Mouse (Mus musculus) bone marrow macrophage, adult 2 months (primary cell): Measurements from ENCODE around the gene Eif4e. TPM values are rescaled to one million over a fixed set of nuclear protein-coding genes. Genes with fewer than 3 reads are reported as not detected.

ENCODE experiments used
- H3K27ac ChIP-seq: 2 replicates; pipeline ENCODE4 v1.5.1; 2012; ENCODE audit warnings: low read depth, low read length; ENCODE audit not compliant: insufficient read depth
- H3K4me1 ChIP-seq: 2 replicates; pipeline ENCODE4 v1.6.1; 2012; ENCODE audit warnings: low read length; ENCODE audit not compliant: control insufficient read depth, insufficient read depth
- H3K4me3 ChIP-seq: 2 replicates; pipeline ENCODE4 v1.5.1; 2012; ENCODE audit warnings: mild to moderate bottlenecking, low read length, moderate library complexity; ENCODE audit not compliant: insufficient read depth
- CTCF ChIP-seq: IDR thresholded peaks from 2 replicates; pipeline ENCODE4 v1.5.1; 2012; ENCODE audit warnings: low read depth, mild to moderate bottlenecking, low read length, moderate library complexity
- POLR2A ChIP-seq: IDR thresholded peaks from 2 replicates; pipeline ENCODE4 v1.6.1; 2012; ENCODE audit warnings: mild to moderate bottlenecking, low read depth, low read length, borderline replicate concordance
- polyA plus RNA-seq: library from polyadenylated mRNA; stranded (reverse); fragments of >200 nt; gene quantifications from 2 replicates; pipeline ENCODE4 v1.2.4, GENCODE M21; 2012; ENCODE audit not compliant: missing spikeins, insufficient read depth, insufficient read length

The Eif4e gene
- polyA plus RNA-seq, 1 experiment = 102 TPM

DNA sequence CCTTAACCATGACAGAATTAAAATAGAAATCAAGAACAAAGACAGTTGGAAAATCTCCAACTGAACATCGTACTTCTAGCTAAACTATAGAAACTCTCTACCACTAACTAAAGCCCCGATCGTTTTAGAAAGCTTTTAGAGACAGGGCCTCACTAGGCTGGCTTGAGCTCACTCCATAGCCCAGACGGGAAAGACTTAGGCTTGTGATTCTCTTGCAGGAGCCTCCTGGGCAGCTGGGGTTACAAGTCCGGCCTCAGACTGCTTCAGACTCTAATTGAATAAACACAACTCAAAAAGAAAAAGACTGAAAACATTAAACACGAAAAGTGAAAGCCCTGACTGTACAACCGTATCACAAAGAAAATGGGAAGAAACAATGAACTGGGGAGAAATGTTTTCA lies 60.2 kb downstream of the Eif4e start:
- Histone ChIP-seq H3K4me1 (no peaks in the 10 kb centered on the region), H3K27ac (no peak overlapping the region)

DNA sequence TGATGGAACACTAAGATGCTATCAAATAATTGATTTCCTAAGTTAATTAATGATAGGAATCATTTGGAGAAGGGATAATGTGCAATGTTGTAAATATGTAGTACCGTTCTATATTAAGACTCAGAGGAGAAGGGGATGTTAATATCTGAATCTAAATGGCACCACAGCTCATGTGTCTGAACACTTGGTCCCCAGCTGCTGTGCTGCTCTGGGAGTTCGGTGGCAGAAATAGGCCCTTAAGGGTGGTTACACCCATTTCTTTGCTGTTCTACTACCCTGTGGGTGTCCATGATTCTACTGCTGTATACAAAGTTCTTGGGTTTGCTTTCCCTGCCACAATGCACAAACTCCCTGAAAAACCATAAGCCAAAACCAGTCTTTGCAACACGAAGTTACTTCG lies 61.2 kb downstream of the Eif4e start:
- Histone ChIP-seq H3K27ac (no peak overlapping the region), H3K4me1 (no peaks in the 10 kb centered on the region), H3K4me3 (no peak overlapping the region)
- TF ChIP-seq POLR2A (no peak), CTCF (no peak)

More for the DNA sequence above, 60.2 kb downstream of the Eif4e start:
- H3K4me3 ChIP-seq = no peak overlapping the region
- TF ChIP-seq CTCF = no peak
- no peak for TF ChIP-seq POLR2A

DNA sequence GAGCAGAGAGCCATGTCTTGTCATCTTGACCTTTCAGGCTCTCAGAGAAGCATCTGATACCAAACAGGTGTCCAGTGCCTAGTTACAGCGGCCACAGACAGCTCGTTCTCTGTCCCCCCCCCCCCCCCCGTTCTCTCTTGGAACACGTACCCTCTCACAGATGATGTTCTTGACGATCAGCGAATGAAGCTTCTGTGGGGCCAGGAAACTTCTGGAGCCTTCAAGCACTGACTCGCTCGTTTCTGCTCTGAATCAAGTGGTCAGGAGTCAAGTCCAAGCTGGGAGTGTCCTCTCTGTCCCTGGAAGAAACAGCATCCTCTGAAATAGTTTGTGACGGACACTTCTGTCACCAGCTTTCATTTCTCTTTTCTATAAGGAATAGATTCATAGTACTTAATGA lies 62.0 kb downstream of the Eif4e start:
- TF ChIP-seq POLR2A = no peak
- TF ChIP-seq CTCF = no peak

DNA sequence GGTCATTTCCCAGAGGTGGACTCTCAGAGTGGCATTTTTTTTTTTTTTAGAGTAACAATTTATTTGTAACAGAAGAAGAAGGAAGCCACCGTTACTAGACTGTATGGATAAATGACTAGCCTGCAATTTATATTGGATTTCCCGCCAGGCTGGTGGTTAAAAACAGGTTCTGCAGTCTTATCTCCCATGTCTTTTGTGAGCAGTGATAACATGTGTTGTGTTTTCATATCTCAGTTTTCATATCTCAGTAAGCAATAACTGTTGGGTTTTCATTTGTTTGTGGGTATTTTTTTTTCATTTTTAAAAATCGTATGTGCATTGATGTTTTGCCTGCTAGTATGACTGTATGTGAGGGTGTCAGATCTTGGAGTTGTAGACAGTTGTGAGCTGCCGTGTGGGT lies 65.0 kb downstream of the Eif4e start:
- H3K27ac ChIP-seq = no peak overlapping the region
- TF ChIP-seq POLR2A = no peak
- no peak for TF ChIP-seq CTCF

More for the DNA sequence above, 62.0 kb downstream of the Eif4e start:
- Histone ChIP-seq H3K27ac (no peak overlapping the region), H3K4me3 (no peak overlapping the region), H3K4me1 (no peaks in the 10 kb centered on the region)

DNA sequence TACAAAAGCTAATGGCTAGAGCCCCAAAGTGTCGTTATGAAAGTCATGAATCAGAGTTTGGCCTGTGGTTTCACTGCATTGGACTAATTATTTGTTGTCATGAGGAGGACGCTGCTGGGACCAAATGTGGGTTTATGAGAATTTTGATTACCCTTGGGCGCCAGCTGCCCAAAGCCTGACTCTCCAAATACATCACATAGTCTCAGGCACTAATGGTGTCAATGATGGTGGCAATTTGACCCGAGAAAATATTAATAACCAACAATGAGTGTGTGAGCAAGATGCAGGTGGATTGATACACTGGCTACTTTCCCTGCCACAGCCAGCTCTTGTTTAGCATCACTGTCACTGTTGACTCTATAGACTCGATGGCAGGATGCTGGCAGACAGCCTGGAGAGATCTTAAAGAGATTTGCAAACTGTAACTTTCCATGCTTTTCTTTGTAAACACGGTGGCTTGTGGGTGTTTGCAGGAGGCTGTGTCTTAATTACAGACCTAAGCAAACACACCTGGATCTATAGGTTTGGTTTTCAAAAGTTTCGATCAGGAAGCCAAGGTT lies 65.9 kb downstream of the Eif4e start:
- Histone ChIP-seq H3K4me3 (no peak overlapping the region), H3K4me1 (no peaks in the 10 kb centered on the region), H3K27ac (no peak overlapping the region)
- TF ChIP-seq POLR2A (no peak), CTCF (no peak)

More for the DNA sequence above, 65.0 kb downstream of the Eif4e start:
- no peaks in the 10 kb centered on the region for H3K4me1 ChIP-seq
- no peak overlapping the region for H3K4me3 ChIP-seq

DNA sequence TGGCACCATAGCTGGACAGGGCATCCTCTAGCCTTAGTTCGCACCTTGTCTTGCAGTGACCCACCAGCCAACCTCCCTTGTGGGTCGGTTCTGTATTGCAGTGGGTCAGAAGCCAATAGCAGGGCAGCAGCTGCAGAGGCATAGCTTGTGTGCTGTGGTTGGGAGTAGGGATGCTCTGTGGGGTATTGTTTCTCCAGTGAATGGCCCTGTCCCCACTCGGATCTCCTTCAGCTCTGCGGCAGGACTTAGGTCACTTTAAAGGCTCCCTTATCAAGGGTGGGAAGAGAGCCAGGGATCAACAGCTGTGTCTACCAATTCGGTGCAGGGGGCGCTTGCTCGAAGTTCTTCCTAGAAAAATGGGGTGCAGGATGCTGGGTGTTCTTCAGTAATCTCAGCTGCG lies 67.2 kb downstream of the Eif4e start:
- no peaks in the 10 kb centered on the region for H3K4me1 ChIP-seq
- no peak overlapping the region for H3K4me3 ChIP-seq
- H3K27ac ChIP-seq = no peak overlapping the region
- TF ChIP-seq CTCF (no peak), POLR2A (no peak)

DNA sequence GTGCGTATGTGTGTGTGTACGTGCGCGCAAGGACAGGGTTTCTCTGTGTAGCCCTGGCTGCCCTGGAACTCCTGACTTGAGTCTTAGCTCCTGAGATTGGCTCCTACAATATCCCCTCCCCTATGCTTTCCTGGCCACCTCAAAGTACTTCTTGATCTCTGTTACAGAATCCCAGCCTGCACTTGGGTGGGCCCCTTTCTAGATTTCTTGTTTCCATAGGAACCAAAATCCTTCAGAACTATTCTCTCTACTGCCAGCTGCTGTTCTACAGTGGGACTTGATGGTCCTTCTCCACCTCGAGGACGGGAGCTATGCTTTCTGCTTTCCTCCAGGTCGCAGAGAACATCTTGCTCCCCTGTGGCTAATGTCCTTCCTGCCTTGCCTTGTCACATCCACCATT lies 67.9 kb downstream of the Eif4e start:
- no peaks in the 10 kb centered on the region for H3K4me1 ChIP-seq
- H3K4me3 ChIP-seq = no peak overlapping the region
- TF ChIP-seq CTCF (no peak), POLR2A (no peak)
- H3K27ac ChIP-seq = no peak overlapping the region

DNA sequence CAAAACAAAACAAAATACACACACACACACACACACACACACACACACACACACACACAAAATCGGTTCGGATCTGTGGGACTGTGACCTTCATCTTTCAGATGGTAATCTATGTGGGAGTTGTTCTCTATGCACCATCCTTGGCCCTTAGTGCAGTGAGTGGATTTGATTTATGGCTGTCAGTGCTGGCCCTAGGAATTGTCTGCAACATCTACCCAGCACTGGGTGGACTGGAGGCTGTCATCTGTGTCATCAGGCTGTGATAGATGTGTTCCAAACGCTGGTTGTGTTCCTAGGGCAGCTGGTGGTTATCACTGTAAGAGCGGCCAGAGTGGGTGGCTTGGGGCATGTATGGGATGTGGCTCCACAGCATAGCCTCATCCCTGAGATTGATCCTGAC lies 75.1 kb downstream of the Eif4e start:
- Histone ChIP-seq H3K4me1 (peaks cover 4% of the 10 kb centered on the region), H3K27ac (no peak overlapping the region), H3K4me3 (no peak overlapping the region)
- TF ChIP-seq CTCF (no peak), POLR2A (no peak)

DNA sequence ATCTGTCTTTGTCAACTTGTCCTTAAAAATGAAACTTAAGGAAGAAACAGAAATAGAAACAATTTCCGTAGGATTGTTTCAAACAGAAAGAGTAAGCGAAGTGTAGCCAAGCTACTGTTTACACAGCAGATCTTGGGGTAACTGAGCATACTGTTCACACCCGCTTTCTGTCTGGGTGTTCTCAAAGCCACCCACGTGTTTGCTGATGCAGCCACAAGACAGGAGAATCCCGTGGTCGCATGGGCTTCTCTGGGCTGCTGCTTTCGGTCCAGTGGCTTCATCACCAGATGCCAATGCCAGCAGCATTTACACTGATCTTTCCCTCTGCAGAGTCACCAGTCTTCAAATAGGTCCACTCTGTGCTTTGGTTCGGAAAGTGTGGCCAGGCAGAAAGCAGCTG lies 79.2 kb downstream of the Eif4e start:
- peaks cover 4% of the 10 kb centered on the region for H3K4me1 ChIP-seq
- TF ChIP-seq POLR2A (no peak), CTCF (no peak)
- H3K27ac ChIP-seq = no peak overlapping the region
- H3K4me3 ChIP-seq = peak overlapping the region; percentile 11; the same call in 1 of the 2 replicates

DNA sequence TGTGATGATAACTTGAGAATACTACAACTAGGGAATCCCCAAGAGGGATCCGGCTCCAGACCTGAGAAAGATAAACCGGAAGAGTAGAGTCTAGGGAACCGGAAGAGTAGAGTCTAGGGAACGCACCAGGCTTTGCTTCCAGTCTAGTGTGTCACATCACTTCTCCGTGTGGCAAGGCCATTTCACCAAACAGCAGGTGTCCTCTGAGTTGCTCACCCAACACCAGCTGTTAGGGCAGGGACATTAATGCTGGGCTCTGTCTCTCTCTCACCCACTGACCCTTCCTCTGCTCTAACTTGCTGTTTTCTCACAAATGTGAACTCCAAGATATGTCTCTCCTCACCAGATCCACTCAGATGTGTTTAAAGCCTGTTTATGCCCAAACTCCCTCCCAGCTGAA lies 82.7 kb downstream of the Eif4e start:
- TF ChIP-seq POLR2A (no peak), CTCF (no peak)
- H3K4me3 ChIP-seq = no peak overlapping the region
- peaks cover 4% of the 10 kb centered on the region for H3K4me1 ChIP-seq
- H3K27ac ChIP-seq = no peak overlapping the region

Other genes starting within 250 kb of the Eif4e start
- gene Adh6a, start 212.9 kb upstream of the Eif4e start, polyA plus RNA-seq = not detected in 2 replicates
- not detected in 2 replicates for gene Adh6b, start 184.4 kb upstream of the Eif4e start, polyA plus RNA-seq
- not detected in 2 replicates for gene Adh4, start 110.7 kb upstream of the Eif4e start, polyA plus RNA-seq
- 80.6 and 86.5 TPM in 2 replicates for gene Adh5, start 83.1 kb upstream of the Eif4e start, polyA plus RNA-seq
- 22.6 and 33.7 TPM in 2 replicates for gene Metap1, start 36.7 kb upstream of the Eif4e start, polyA plus RNA-seq
- gene Tspan5, start 216.0 kb downstream of the Eif4e start, polyA plus RNA-seq = 11.2 TPM in 2 replicates